Mouse (Mus musculus): ENCODE measurements around the gene Cep170. TPM values are rescaled to one million over a fixed set of nuclear protein-coding genes. Genes with fewer than 3 reads are reported as not detected.

Gene Cep170
- polyA plus RNA-seq, 1 experiment from 2014 or later, result 6.5 TPM

GRCm38 (mm10) chr1:176760673-176761072, 53.2 kb downstream of the Cep170 start:
- H3K36me3 ChIP-seq (ENCODE audit: control insufficient read depth, insufficient read depth), result no peaks in the 10 kb centered on the region
- WGBS, result 92% methylated on average over 1 of the region's 1 CpGs
- H3K27ac ChIP-seq (ENCODE audit: low read depth, low read length), result no peak overlapping the region
- no peaks in the 10 kb centered on the region for H3K9me3 ChIP-seq (ENCODE audit: control insufficient read depth)
- no peaks in the 10 kb centered on the region for H3K4me1 ChIP-seq (replicated peaks; ENCODE audit: control insufficient read depth, insufficient read depth, low read length)
- no peak for ATAC-seq
- TF ChIP-seq CTCF (IDR thresholded peaks at IDR 0.05; ENCODE audit: low read depth), result no peak
- H3K9ac ChIP-seq (ENCODE audit: low read depth, low read length), result no peak overlapping the region
- H3K4me3 ChIP-seq (ENCODE audit: low read depth, low read length), result no peak overlapping the region
- no peak overlapping the region for H3K4me2 ChIP-seq (replicated peaks; ENCODE audit: low read depth)
- H3K27me3 ChIP-seq (replicated peaks; ENCODE audit: control insufficient read depth, insufficient read depth, low read length), result no peaks in the 10 kb centered on the region

- H3K4me1 ChIP-seq (replicated peaks; ENCODE audit: control insufficient read depth, insufficient read depth, low read length), result no peaks in the 10 kb centered on the region
- no peak overlapping the region for H3K9ac ChIP-seq (ENCODE audit: low read depth, low read length)
- H3K9me3 ChIP-seq (ENCODE audit: control insufficient read depth), result no peaks in the 10 kb centered on the region
- H3K27me3 ChIP-seq (replicated peaks; ENCODE audit: control insufficient read depth, insufficient read depth, low read length), result no peaks in the 10 kb centered on the region
- H3K4me2 ChIP-seq (replicated peaks; ENCODE audit: low read depth), result no peak overlapping the region
- no peak overlapping the region for H3K4me3 ChIP-seq (ENCODE audit: low read depth, low read length)
- ATAC-seq, result no peak
- TF ChIP-seq CTCF (IDR thresholded peaks at IDR 0.05; ENCODE audit: low read depth), result no peak
- H3K27ac ChIP-seq (ENCODE audit: low read depth, low read length), result no peak overlapping the region
- peaks cover 3% of the 10 kb centered on the region; the same call in 1 of the 2 replicates for H3K36me3 ChIP-seq (ENCODE audit: control insufficient read depth, insufficient read depth)
- 85% methylated on average over 9 of the region's 9 CpGs for WGBS
These were observed 58.3 kb downstream of the Cep170 start for GRCm38 (mm10) chr1:176755586-176755985.

GRCm38 (mm10) chr1:176753861-176754718, 59.8 kb downstream of the Cep170 start:
- H3K4me3 ChIP-seq (ENCODE audit: low read depth, low read length), result no peak overlapping the region
- no peak for ATAC-seq
- no peak overlapping the region for H3K4me2 ChIP-seq (replicated peaks; ENCODE audit: low read depth)
- WGBS, result 72% methylated on average over 14 of the region's 14 CpGs
- no peak for TF ChIP-seq CTCF (IDR thresholded peaks at IDR 0.05; ENCODE audit: low read depth)
- no peaks in the 10 kb centered on the region for H3K9me3 ChIP-seq (ENCODE audit: control insufficient read depth)
- peaks cover 3% of the 10 kb centered on the region; the same call in 1 of the 2 replicates for H3K36me3 ChIP-seq (ENCODE audit: control insufficient read depth, insufficient read depth)
- H3K9ac ChIP-seq (ENCODE audit: low read depth, low read length), result no peak overlapping the region
- H3K27me3 ChIP-seq (replicated peaks; ENCODE audit: control insufficient read depth, insufficient read depth, low read length), result no peaks in the 10 kb centered on the region
- no peaks in the 10 kb centered on the region for H3K4me1 ChIP-seq (replicated peaks; ENCODE audit: control insufficient read depth, insufficient read depth, low read length)
- no peak overlapping the region for H3K27ac ChIP-seq (ENCODE audit: low read depth, low read length)

GRCm38 (mm10) chr1:176749708-176750107, 64.2 kb downstream of the Cep170 start:
- H3K4me2 ChIP-seq (replicated peaks; ENCODE audit: low read depth), result no peak overlapping the region
- no peaks in the 10 kb centered on the region for H3K36me3 ChIP-seq (ENCODE audit: control insufficient read depth, insufficient read depth)
- TF ChIP-seq CTCF (IDR thresholded peaks at IDR 0.05; ENCODE audit: low read depth), result no peak
- H3K27ac ChIP-seq (ENCODE audit: low read depth, low read length), result no peak overlapping the region
- no peak for ATAC-seq
- WGBS, result 91% methylated on average over 7 of the region's 7 CpGs
- no peaks in the 10 kb centered on the region for H3K9me3 ChIP-seq (ENCODE audit: control insufficient read depth)
- H3K4me3 ChIP-seq (ENCODE audit: low read depth, low read length), result no peak overlapping the region
- no peaks in the 10 kb centered on the region for H3K27me3 ChIP-seq (replicated peaks; ENCODE audit: control insufficient read depth, insufficient read depth, low read length)
- no peaks in the 10 kb centered on the region for H3K4me1 ChIP-seq (replicated peaks; ENCODE audit: control insufficient read depth, insufficient read depth, low read length)
- H3K9ac ChIP-seq (ENCODE audit: low read depth, low read length), result no peak overlapping the region

- ATAC-seq, result no peak
- Histone ChIP-seq H3K4me3 (ENCODE audit: low read depth, low read length) (no peak overlapping the region), H3K36me3 (ENCODE audit: control insufficient read depth, insufficient read depth) (peaks cover 6% of the 10 kb centered on the region; the same call in 1 of the 2 replicates), H3K4me2 (replicated peaks; ENCODE audit: low read depth) (no peak overlapping the region), H3K9ac (ENCODE audit: low read depth, low read length) (no peak overlapping the region), H3K27ac (ENCODE audit: low read depth, low read length) (no peak overlapping the region), H3K4me1 (replicated peaks; ENCODE audit: control insufficient read depth, insufficient read depth, low read length) (no peaks in the 10 kb centered on the region), H3K27me3 (replicated peaks; ENCODE audit: control insufficient read depth, insufficient read depth, low read length) (no peaks in the 10 kb centered on the region), H3K9me3 (ENCODE audit: control insufficient read depth) (no peaks in the 10 kb centered on the region)
- TF ChIP-seq CTCF (IDR thresholded peaks at IDR 0.05; ENCODE audit: low read depth), result no peak
- 73% methylated on average over 2 of the region's 2 CpGs for WGBS
These were observed 81.0 kb downstream of the Cep170 start for GRCm38 (mm10) chr1:176732834-176733233.

GRCm38 (mm10) chr1:176730528-176730927, 83.3 kb downstream of the Cep170 start:
- 74% methylated on average over 2 of the region's 2 CpGs for WGBS
- Histone ChIP-seq H3K9ac (ENCODE audit: low read depth, low read length) (no peak overlapping the region), H3K9me3 (ENCODE audit: control insufficient read depth) (no peaks in the 10 kb centered on the region), H3K27me3 (replicated peaks; ENCODE audit: control insufficient read depth, insufficient read depth, low read length) (no peaks in the 10 kb centered on the region), H3K4me2 (replicated peaks; ENCODE audit: low read depth) (no peak overlapping the region), H3K27ac (ENCODE audit: low read depth, low read length) (no peak overlapping the region), H3K4me1 (replicated peaks; ENCODE audit: control insufficient read depth, insufficient read depth, low read length) (no peaks in the 10 kb centered on the region), H3K36me3 (ENCODE audit: control insufficient read depth, insufficient read depth) (peaks cover 4% of the 10 kb centered on the region; the same call in 1 of the 2 replicates), H3K4me3 (ENCODE audit: low read depth, low read length) (no peak overlapping the region)
- ATAC-seq, result no peak
- TF ChIP-seq CTCF (IDR thresholded peaks at IDR 0.05; ENCODE audit: low read depth), result no peak
